Mouse (Mus musculus) urinary bladder, postnatal 10 days (tissue): Measurements from ENCODE around the gene Psmd1.

Source experiments
- DNase-seq: peaks from one replicate; pipeline ENCODE4 v3.0.0; 2022; ENCODE audit warnings: low spot score

The Psmd1 gene

DNA sequence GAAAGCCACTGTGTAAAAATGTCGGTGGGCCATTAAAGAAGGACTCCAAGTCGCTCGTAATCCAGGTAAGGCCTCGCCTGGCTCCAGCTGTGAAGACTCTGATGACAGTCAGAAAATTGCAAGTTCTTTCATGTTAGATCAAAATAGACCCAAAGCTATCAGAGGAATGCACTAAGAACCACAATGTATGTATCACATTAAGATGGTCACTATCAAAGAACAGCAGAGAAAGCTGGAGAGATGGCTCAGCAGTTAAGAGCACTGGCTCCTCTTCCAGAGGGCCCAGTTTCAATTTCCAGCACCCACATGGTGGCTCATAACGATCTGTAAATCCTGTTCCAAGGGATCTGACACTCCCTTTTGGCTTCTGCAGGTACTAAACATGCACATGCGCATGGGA lies 95.9 kb downstream of the Psmd1 start:
- DNase-seq, result no peak

DNA sequence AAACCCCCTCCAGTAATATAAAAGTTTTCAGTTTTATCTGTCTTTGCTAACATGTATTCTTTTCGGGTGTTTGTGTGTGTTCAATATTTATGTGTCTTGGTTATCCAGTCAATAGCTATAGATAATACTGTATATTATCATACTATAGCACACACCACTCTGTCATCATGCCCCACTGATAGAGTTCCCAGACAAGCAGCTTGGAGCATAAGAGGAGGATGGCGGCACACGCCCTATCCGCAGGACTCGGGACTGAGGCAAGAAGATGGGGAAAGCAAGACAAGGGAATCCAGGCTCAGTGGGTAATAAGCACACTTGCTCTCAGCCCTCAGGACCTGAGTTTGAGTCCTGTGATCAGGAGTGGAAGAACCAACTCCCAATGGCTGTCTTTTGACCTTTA lies 96.3 kb downstream of the Psmd1 start:
- DNase-seq, result no peak

GRCm38 (mm10) chr1:86161061-86161460 lies 96.9 kb downstream of the Psmd1 start:
- DNase-seq, result no peak

DNA sequence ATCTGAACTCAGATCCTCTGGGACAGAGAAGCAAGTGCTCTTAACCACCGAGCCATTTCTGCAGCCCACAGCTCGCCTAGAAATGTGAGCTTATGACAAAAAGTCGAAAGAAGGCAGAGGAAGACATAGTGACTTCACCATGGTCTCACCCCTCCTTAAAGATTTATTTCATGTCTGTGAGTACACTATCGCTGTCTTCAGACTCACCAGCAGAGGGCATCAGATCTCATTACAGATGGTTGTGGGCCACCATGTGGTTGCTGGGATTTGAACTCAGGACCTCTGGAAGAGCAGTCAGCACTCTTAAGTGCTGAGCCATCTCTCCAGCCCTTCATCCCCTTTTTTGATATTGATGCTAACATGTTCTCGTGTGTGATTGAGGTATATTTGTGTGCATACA lies 110.4 kb downstream of the Psmd1 start:
- DNase-seq, result no peak

GRCm38 (mm10) chr1:86176066-86176465 lies 111.9 kb downstream of the Psmd1 start:
- no peak for DNase-seq

DNA sequence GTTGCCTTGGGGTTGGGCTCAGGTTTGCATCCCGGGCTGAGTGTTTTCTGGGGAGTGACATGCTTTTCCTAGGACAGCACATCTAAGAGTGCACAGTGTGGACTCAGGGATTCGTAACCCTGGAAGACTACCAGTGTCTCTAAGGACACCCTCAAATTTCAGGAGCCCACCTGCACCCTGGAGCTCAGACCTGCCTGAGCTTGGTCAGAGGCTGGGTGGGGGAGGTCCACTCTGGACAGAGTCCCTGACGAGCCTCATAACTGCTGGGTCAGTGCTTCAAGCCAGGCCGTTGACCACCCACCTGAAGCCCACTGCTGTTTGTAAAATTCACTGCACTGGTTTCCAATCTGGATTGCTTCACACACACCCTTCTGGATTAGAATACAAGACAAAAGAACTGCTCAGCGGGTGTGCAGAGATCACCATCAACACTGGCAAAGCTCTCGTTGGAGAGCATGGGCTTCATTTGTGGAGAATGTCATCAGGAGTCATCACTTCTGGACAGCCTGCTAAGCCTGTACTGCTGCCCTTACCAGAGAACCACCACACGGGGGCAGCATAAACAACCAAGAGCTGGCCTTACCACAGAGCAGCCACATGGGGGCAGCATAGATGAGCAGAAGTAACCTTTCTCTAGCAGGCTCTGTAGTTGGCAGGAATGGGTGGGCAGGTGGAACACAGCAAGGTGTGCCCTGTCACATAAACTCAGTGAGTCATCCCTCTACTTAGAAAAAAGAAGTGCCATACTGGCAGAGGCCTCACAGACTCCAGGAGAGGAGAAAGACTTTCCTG lies 114.5 kb downstream of the Psmd1 start:
- peak; percentile 35 for DNase-seq

GRCm38 (mm10) chr1:86182004-86182709 lies 118.0 kb downstream of the Psmd1 start:
- no peak for DNase-seq

DNA sequence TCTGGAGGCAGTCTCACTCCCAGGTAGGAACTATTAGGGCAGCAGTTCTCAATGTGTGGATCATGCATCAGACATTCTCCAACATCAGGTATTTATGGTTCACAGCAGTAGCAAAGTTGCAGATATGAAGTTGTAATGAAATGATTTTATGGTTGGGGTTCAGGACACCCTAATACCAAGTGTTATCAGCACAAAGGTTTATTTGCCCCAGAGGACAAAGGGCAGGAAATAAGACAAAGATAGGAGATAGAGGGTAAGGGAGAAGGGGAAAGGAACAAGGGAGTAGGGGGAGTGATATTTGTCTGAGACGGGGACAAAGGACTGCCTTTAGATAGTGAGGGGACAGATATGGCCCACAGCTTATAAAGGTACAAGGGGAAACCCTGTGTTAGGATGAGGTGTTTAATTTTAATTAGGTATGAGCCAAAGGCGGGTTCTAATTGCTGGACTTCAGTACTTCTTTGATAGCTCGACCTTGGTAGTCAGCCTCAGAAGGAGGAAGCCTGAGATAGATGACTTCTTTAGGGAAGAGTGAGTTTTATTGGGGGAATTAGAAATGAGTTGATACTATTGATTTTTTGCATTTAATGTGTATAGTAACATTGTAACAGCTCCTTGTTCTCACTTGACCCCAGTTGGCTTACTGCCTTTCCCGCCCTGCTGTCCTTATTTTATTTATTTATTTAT lies 119.5 kb downstream of the Psmd1 start:
- no peak for DNase-seq

DNA sequence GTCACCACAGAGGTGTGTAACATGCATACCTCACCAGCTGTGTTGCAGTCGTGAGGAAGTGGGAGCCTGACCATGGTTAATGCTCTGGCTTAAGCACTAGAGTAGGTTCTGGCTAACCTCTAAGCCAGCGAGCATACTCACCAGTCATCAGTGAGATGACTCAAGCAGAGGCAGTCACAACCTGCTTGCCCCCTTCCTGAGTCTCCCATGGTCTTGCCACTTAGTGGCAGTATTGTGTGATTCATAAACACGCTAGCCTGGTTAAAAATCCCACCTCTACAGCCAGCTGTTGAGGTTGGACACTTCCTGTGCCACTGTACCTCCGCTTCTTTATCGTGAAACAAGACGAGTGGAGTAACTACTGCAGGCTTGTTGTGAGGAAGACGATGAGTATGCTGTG lies 122.6 kb downstream of the Psmd1 start:
- DNase-seq, result no peak

GRCm38 (mm10) chr1:86187856-86188255 lies 123.7 kb downstream of the Psmd1 start:
- DNase-seq, result no peak

DNA sequence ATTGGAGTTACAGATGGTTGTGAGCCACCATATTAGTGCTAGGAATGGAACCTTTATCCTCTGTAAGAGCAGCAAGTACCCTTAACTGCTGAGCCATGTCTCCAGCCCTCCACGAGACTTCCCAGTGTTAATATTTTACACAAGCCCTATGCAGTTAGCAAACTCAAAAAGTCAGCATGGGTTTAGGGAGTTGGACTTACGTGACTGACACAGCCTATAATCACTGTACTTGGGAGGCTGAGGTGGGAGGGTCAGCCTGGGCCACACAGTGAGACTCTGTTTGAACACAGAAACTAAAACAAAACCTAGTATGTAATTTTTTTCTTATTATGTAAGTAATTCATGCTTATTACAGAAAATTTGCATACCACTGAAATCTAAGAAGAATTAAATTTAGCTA lies 124.1 kb downstream of the Psmd1 start:
- DNase-seq, result no peak
